Mouse (Mus musculus) 3134 (cell line): ENCODE measurements around the gene Nwd2.

ENCODE experiments used
- DNase-seq: peaks from one replicate; pipeline ENCODE4 v3.0.0-alpha.2; 2011; ENCODE audit warnings: low spot score; ENCODE audit not compliant: insufficient read length; ENCODE audit errors: extremely low read depth

Gene Nwd2

GRCm38 (mm10) chr5:63827006-63827405 is 178.1 kb downstream of the Nwd2 start:
- DNase-seq: no peak

DNA sequence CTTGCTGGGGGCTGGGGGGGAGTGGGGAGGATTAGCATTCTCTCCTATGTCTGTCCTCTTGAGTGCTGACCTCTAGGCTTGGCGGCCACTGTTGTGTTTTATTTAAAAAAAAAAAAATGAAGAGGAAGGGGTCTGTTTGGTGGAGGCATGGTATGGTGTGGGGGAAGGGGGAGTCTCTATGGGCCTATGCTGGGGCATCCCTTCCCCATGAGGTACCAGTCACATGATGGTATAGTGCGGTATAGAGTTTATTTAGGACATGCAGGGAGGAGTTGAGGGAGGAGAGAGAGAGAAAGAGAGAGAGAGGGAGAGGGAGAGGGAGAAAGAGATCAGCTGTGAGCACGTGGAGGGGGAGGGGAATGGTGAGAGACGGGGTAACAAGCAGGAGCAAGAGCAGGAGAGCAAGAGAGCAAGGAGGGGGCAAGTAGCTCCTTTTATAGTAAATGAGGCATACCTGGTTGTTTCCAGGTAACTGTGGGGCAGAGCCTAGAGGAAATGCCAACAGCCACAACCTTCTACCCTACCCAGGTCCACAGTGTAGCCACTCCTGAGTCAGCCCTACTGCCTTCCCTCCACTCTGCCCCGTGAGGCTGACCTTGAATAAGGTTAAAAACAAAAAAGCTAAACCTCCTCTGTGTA is 178.6 kb downstream of the Nwd2 start:
- DNase-seq: no peak

GRCm38 (mm10) chr5:63828380-63829185 is 179.7 kb downstream of the Nwd2 start:
- no peak for DNase-seq

GRCm38 (mm10) chr5:63831054-63831453 is 182.2 kb downstream of the Nwd2 start:
- DNase-seq: no peak

DNA sequence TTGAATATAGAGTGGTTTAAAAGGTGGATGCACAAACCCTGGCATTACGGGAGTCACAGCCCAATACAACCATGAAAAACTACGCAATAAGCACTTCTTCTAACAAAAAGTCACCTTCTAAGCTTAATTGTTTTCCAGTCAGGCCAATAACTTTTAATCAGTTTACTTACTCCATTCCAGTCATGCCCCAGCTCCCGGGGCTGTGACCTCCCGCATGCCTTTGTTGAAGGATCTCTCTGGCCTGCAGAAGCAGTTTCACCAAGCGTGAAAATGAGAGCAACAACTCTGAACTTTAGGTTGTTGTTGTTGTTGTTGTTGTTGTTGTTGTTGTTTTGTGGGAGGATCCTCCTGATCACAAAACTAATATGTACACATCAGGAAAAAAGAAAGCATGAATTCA is 185.1 kb downstream of the Nwd2 start:
- DNase-seq: no peak

DNA sequence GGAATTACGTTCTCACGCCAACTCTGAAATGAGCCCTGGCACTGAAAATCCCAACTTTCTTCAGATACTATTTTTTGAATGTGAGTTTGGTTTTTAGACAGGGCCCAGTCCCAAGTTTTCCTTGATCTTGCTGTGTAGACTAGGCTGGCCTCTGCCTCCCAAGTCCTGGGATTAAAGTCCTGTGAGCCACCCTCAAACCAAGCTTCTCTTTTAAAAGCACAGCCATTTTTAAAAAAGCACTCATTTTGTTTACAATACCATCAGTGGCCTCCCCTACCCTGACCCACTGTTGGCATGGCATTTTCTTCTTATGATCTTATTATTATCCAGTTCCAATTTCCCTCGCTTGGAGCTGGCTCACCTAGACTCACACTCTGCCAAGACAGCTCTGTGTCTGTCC is 185.5 kb downstream of the Nwd2 start:
- DNase-seq: no peak

DNA sequence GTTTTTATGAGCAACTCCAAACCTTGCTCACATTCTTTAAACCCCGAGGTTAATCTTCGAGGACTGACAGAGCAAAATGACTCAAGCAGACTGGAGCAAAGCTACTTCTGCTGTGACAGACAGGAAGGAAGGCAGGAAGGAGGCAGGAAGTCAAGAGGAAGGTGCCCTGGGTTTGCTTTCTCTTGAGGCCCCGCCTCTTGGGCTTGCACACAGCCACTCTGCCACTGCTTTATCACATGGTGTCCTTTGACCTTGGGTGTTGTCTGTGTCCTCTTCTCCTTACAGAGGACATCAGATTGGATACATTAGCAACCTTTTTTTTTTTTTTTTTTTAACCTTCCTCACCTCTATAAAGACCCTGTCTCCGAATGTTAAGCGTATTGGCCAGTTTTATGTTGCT is 188.2 kb downstream of the Nwd2 start:
- DNase-seq: no peak

DNA sequence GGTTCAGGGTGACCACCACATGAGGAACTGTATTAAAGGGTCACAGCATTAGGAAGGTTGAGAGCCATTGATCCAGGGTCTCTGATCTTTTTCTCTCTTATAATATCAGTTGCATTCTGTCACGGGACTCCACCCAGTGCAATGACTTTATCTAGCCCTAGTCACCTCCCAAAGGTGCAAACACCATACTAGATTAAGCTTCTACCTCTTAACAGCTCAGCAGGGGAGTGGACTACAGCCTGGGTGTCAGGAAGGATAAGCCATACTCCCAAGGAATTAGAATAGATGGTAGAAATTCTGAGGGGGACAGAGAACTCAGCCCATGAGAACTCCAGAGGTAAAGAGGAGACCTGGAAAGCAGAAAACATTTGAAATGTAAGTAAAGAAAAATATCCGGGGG is 188.9 kb downstream of the Nwd2 start:
- no peak for DNase-seq

GRCm38 (mm10) chr5:63839801-63840416 is 191.0 kb downstream of the Nwd2 start:
- DNase-seq: no peak

DNA sequence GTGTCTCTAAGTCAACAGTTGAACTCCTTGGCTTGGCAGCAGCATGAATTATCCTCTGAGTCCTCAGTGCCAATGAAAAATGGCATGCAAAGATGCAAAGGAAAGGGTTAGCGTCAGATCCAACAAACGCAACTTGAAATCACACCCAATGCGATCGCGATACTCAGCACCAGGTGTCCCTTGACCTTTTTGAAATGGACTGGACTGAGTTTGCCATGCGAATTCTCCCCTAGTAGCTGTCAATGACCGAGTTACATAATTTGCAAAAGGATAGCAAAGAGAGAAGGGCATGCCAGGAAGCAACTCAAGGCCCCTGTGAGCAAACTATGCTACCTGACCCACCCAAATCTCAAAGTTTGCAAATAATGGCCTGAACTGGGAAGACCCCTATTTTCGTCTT is 198.2 kb downstream of the Nwd2 start:
- no peak for DNase-seq

- no peak for DNase-seq
Observed at GRCm38 (mm10) chr5:63847541-63848226, 198.8 kb downstream of the Nwd2 start.

DNA sequence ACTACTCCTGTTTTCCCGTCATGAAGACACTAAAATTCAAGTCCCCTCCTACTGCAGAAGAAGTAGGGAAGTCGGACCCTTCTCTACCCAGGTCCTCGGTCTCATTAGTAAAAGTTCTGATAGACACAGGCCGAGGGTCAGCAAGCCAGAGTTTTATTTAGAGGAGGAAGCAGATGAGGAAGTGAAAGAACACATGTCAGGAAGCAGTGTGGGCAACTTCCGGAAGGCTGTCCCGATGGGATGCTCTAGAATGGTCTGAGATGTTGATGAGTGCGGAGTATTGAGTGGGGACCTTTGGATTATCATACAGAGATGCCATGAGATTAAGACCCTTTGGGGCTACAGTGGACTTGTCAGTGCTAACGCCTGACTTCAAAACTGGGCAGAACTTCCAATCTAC is 210.0 kb downstream of the Nwd2 start:
- no peak for DNase-seq
